Mouse (Mus musculus) layer of hippocampus, postnatal 10 days (tissue): ENCODE results near the gene Fos. TPM values are rescaled to one million over a fixed set of nuclear protein-coding genes. Genes with fewer than 3 reads are reported as not detected.
"Not testable (repeated sequence)": the region's sequence is repeated elsewhere in the genome, so short reads cannot be mapped to it uniquely, and the experiment has no call there.

Experiments
- DNase-seq, 2 experiments: peaks; one replicate each; pipeline ENCODE4 v3.0.0; 2021; ENCODE audit warnings: low spot score in 2 of 2
- total RNA-seq, 2 experiments: library from RNA; stranded (reverse); gene quantifications; 2 replicates each; pipeline ENCODE4 v1.2.3; 2021

Gene Fos
- total RNA-seq, 2 experiments from 2014 or later, result 8.2 to 9.3 TPM

GRCm38 (mm10) chr12:85522631-85523388, 49.1 kb downstream of the Fos start:
- no peak for DNase-seq

- no peak for DNase-seq
Measured at GRCm38 (mm10) chr12:85523421-85524192, 49.9 kb downstream of the Fos start.

- DNase-seq, result peak in 1 of 2 experiments; percentile 34
Measured at GRCm38 (mm10) chr12:85524193-85524858, 50.6 kb downstream of the Fos start.

- DNase-seq, result not testable (repeated sequence)
Measured at GRCm38 (mm10) chr12:85524859-85525495, 51.3 kb downstream of the Fos start.

Other genes with a start within 250 kb of the Fos start
- 10 to 100 TPM; 12.3 to 13.3 TPM for gene Mlh3, start 203.3 kb upstream of the Fos start, total RNA-seq
- gene Acyp1, start 185.5 kb upstream of the Fos start, total RNA-seq, result 10 to 100 TPM; 30.6 to 31.9 TPM
- gene Zc2hc1c, start 185.3 kb upstream of the Fos start, total RNA-seq, result under 1 TPM; 0.33 to 0.71 TPM
- gene Nek9, start 134.5 kb upstream of the Fos start, total RNA-seq, result 10 to 100 TPM; 29.6 to 31.7 TPM
- gene Tmed10, start 99.0 kb upstream of the Fos start, total RNA-seq, result 100 to 1,000 TPM; 147 to 155 TPM
- gene Jdp2, start 125.1 kb downstream of the Fos start, total RNA-seq, result 10 to 100 TPM; 21.4 to 22.8 TPM
- under 1 TPM in 1 of 2 experiments, not detected in 1; 0.96 TPM for gene Batf, start 212.8 kb downstream of the Fos start, total RNA-seq